Mouse (Mus musculus) urinary bladder, postnatal 14 days (tissue): ENCODE measurements around the gene Krtap13.
"Not testable (repeated sequence)": the region's sequence is repeated elsewhere in the genome, so short reads cannot be mapped to it uniquely, and the experiment has no call there.

ENCODE experiments used
- DNase-seq: peaks from one replicate; pipeline ENCODE4 v3.0.0; 2021; ENCODE audit warnings: low spot score

Gene Krtap13

DNA sequence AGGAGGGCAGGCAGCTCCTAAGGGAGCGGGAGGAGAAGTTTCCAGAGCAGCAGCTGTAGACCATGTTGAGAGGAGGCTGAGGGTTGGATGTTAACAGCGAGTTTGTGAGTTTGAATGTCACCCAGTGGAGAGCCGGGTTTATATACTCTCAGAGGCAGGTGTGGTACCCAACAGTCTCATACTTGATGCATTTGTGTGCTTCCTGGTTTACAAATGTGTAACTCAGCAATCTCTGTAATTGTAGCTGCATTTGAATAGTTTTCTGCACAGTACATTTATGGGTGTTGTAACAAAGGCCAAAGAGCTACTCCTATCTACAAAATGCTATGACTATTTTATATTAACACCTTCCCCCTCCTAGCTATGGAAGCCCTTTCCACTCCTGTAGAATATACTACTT lies at the start of gene Krtap13:
Krtap13 (minus strand) TSS at position 101 of the 400 bp plus-strand sequence.
- DNase-seq = not testable (repeated sequence)

GRCm38 (mm10) chr16:88786786-88787185 lies 35.4 kb upstream of the Krtap13 start:
- no peak for DNase-seq

- DNase-seq = no peak
These were observed 26.2 kb upstream of the Krtap13 start, which contains the start of gene Gm5965 for GRCm38 (mm10) chr16:88777596-88777995. Gm5965 (plus strand) TSS chr16:88777896.

DNA sequence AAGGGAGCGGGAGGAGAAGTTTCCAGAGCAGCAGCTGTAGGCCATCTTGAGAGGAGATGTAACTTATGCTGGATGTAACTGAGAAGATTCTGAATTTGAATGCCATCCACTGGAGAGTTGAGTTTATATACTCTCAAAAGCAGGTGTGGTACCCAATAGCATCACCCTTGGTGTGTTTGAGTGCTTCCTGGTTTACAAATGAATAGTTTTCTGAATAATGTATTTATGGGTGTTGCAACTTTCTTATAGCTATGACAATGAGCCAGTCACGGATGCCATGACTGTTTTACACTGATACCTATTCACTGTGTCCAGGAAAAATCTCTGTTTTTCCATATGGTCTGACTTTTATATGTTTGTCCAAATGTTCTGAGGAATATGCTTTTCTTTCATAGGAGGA lies 22.7 kb upstream of the Krtap13 start, which contains the start of gene 2310057N15Rik:
2310057N15Rik (minus strand) TSS at position 101 of the 400 bp plus-strand sequence.
- no peak for DNase-seq

- DNase-seq = not testable (repeated sequence)
These were observed 7.1 kb upstream of the Krtap13 start, which contains the start of gene 2310034C09Rik for GRCm38 (mm10) chr16:88758547-88758946. 2310034C09Rik (plus strand) TSS chr16:88758847.

DNA sequence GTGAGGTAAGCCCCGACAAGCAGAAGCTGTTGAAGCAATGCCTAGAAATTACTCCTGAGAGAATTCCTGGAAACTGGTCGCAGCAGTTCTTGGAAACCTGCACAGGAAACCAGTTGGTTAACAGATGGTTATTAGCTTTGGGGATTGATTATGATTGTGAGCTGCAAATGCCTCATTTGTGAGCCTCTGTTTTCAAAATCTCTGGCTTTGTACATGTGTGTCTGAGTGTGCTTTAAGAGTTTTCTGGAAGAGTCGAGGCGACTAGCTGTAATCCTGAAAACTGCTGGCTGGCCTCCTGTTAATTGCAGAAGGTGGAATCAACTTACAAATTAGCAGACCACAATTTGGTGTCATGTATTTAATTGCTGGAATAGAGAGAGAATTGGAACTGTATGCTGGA lies 3.5 kb downstream of the Krtap13 start:
- no peak for DNase-seq

- DNase-seq = no peak
These were observed 6.6 kb downstream of the Krtap13 start for GRCm38 (mm10) chr16:88744750-88745340.

GRCm38 (mm10) chr16:88735391-88735790 lies 16.0 kb downstream of the Krtap13 start:
- DNase-seq = no peak

GRCm38 (mm10) chr16:88728812-88729275 lies 22.6 kb downstream of the Krtap13 start, which contains the start of gene Krtap13-1:
Krtap13-1 (plus strand) TSS chr16:88728862.
- DNase-seq = no peak

GRCm38 (mm10) chr16:88720031-88720430 lies 31.4 kb downstream of the Krtap13 start:
- DNase-seq = no peak

DNA sequence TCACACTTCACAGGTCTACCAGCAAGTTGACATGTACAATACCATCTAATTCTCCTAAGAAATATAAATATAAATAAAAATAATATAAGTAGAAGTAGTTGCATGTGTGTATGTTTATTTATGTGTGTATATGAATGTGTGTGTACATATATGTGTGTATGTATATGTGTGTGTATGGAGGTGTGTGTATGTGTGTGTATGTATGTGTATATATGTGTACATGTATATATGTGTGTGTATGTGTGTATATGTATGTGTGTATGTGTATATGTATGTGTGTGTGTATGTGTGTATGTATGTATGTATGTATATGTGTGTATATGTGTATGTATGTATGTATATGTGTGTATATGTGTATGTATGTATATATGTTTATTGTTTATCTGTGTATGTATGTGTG lies 34.9 kb downstream of the Krtap13 start:
- no peak for DNase-seq

DNA sequence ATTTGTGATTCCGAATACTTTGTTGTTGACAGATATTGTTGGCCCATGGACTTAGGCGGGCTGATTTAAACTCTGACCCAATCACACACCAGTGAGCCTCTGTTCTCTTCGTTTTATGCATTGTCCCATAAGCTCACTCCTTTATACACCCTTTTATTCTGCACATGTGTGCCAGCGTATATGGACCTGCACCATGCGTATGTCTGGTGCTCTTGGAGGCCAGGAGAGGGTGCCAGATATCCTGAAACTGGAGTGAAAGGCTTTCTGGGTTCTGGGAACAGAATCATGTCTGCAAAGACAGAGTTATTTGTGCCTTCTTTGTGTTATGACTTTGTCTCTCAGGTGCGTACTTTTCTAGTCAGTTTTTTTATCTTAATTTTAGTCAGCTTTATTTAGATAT lies 40.2 kb downstream of the Krtap13 start:
- no peak for DNase-seq

DNA sequence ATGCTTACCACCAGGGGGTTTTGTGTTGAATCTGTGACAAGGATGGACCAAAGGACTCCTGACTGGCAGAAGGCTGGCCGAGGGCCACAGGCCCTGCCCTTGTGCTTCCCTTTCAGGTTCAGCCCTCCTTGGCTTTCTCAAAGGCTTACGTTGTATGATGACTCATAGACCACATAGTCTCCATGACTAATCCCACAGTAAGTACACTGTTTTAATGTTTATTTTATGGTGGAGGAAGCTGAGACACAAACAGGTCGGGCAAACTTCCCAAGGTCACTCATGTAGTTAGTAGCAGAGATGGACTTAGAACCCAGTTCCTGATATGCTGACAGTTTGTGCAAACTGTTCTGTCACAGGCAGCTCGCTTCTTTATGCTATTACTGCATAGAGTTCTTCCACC lies 40.7 kb downstream of the Krtap13 start:
- DNase-seq = peak; percentile 9

- no peak for DNase-seq
These were observed 43.9 kb downstream of the Krtap13 start, which contains the start of gene 2310061N02Rik for GRCm38 (mm10) chr16:88707496-88708012. 2310061N02Rik (minus strand) TSS chr16:88707962.

- no peak for DNase-seq
These were observed 50.2 kb downstream of the Krtap13 start for GRCm38 (mm10) chr16:88701072-88701864.
